Mouse (Mus musculus) embryonic facial prominence, embryonic 14.5 days (tissue): ENCODE data around the gene Pigg. TPM values are rescaled to one million over a fixed set of nuclear protein-coding genes. Genes with fewer than 3 reads are reported as not detected.
"Not testable (repeated sequence)": the region's sequence is repeated elsewhere in the genome, so short reads cannot be mapped to it uniquely, and the experiment has no call there.

Source experiments
- ATAC-seq: fragments of 200-750 bp; cut with Nextera tagmentation; 2 replicates; pipeline ENCODE4 v1.8.0; 2017; ENCODE audit warnings: low read depth, moderate number of reproducible peaks, moderate TSS enrichment
- DNase-seq: peaks from one replicate; pipeline ENCODE4 v3.0.0-alpha.2; 2015; ENCODE audit warnings: low spot score
- H3K27ac ChIP-seq: fragments of 300-500 bp; sonication (generic); replicated peaks from 2 replicates; pipeline ENCODE4 v1.5.1; 2014; ENCODE audit warnings: low read depth, mild to moderate bottlenecking, low read length, moderate library complexity
- H3K27me3 ChIP-seq: fragments of 300-500 bp; sonication (generic); replicated peaks from 2 replicates; pipeline ENCODE4 v1.6.1; 2014; ENCODE audit warnings: low read length; ENCODE audit not compliant: control insufficient read depth, insufficient read depth
- H3K36me3 ChIP-seq: fragments of 300-500 bp; sonication (generic); 2 replicates; pipeline ENCODE4 v1.6.1; 2014; ENCODE audit warnings: low read length, mixed read lengths; ENCODE audit not compliant: control insufficient read depth, insufficient read depth
- H3K4me1 ChIP-seq: fragments of 300-500 bp; sonication (generic); 2 replicates; pipeline ENCODE4 v1.6.1; 2014; ENCODE audit warnings: antibody characterized with exemption, low read length; ENCODE audit not compliant: control insufficient read depth, insufficient read depth
- H3K4me2 ChIP-seq: fragments of 300-500 bp; sonication (generic); 2 replicates; pipeline ENCODE4 v1.6.1; 2014; ENCODE audit warnings: low read depth, mild to moderate bottlenecking, low read length, moderate library complexity, mixed read lengths
- H3K4me3 ChIP-seq: fragments of 300-500 bp; sonication (generic); 2 replicates; pipeline ENCODE4 v1.5.1; 2014; ENCODE audit warnings: low read depth, mild to moderate bottlenecking, low read length
- H3K9ac ChIP-seq: fragments of 300-500 bp; sonication (generic); 2 replicates; pipeline ENCODE4 v1.6.1; 2014; ENCODE audit warnings: low read depth, mild to moderate bottlenecking, low read length, moderate library complexity, mixed read lengths
- H3K9me3 ChIP-seq: fragments of 300-500 bp; sonication (generic); 2 replicates; pipeline ENCODE4 v1.6.1; 2016; ENCODE audit warnings: low read length; ENCODE audit not compliant: control insufficient read depth
- WGBS: fragments of 180-500 bp; shearing (Covaris S2); extraction: QIAGEN DNeasy Blood & Tissue Kit; methylation state at CpG from one replicate; pipeline ENCODE4 v1.1.7; 2014; 5-methylcytosine and 5-hydroxymethylcytosine counted together
- polyA plus RNA-seq: library from polyadenylated mRNA; unstranded; fragments of >200 nt; fragmentation: Nextera tagmentation; extraction: Ambion mirVana; gene quantifications from 2 replicates; pipeline ENCODE4 v1.2.1, GENCODE M21; 2014

Gene Pigg
- polyA plus RNA-seq, 1 experiment from 2014 or later: 1.9 TPM

GRCm38 (mm10) chr5:108271345-108271744 is 41.1 kb upstream of the Pigg start:
- H3K9ac ChIP-seq, H3K9me3 ChIP-seq, H3K27ac ChIP-seq, H3K27me3 ChIP-seq, DNase-seq, H3K4me3 ChIP-seq, ATAC-seq, H3K4me1 ChIP-seq: not testable (repeated sequence)
- H3K4me2 ChIP-seq: peak overlapping the region; percentile 92
- 94% methylated on average over 6 of the region's 6 CpGs for WGBS
- peaks cover 13% of the 10 kb centered on the region for H3K36me3 ChIP-seq

GRCm38 (mm10) chr5:108286957-108287356 is 25.5 kb upstream of the Pigg start:
- DNase-seq (no peak), ATAC-seq (no peak)
- 71% methylated on average over 2 of the region's 2 CpGs for WGBS
- H3K27ac ChIP-seq: no peak overlapping the region
- no peak overlapping the region for H3K9ac ChIP-seq
- no peaks in the 10 kb centered on the region for H3K27me3 ChIP-seq
- H3K4me1 ChIP-seq: no peaks in the 10 kb centered on the region
- no peaks in the 10 kb centered on the region for H3K36me3 ChIP-seq
- no peak overlapping the region for H3K4me2 ChIP-seq
- no peak overlapping the region for H3K4me3 ChIP-seq
- peaks cover 9% of the 10 kb centered on the region; the same call in 1 of the 2 replicates for H3K9me3 ChIP-seq

GRCm38 (mm10) chr5:108301567-108301966 is 10.8 kb upstream of the Pigg start:
- no peak overlapping the region for H3K9ac ChIP-seq
- no peaks in the 10 kb centered on the region for H3K36me3 ChIP-seq
- WGBS: 57% methylated on average over 3 of the region's 3 CpGs
- no peak for DNase-seq
- H3K27me3 ChIP-seq: no peaks in the 10 kb centered on the region
- no peak overlapping the region for H3K4me3 ChIP-seq
- no peaks in the 10 kb centered on the region for H3K9me3 ChIP-seq
- no peak overlapping the region for H3K4me2 ChIP-seq
- no peak for ATAC-seq
- no peaks in the 10 kb centered on the region for H3K4me1 ChIP-seq
- no peak overlapping the region for H3K27ac ChIP-seq

DNA sequence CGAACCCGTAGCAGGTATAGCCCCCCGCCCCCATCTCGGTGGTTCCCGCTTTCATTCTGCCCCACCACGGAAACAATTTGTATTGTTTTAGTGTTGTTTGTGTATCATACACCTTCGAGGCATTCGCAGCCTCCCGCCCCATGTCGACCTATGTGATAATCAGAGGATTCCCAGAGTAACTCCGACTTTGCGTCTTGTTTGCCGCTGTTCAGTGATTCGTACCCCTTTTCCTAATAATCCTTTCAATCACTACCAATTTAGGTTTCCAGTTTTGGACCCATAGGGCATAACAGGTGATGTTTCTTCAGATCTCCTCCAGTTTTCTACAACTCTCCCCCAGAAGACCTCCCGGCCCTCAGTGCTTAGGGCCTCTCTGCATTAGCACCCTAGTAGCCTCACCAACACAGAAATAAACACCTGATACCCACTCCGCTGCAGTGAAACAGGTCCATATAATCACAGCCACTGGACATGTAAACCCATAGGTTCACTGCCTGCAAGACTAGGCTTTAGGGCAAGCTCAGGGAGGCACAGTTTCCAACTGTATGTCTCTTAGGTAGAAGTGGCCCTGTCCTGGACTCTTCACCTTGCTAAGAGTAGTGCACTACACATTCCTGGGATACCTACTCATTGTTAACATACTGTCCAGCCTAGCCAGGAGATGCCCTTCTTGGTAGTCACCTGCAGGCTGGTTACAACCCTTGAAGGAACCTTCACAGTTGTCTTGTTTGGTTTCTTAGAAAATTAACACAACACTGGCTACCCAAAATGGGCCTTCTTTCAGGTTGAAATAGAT is 854 bp downstream of the Pigg start:
- Histone ChIP-seq H3K4me3 (peak overlapping the region; percentile 76), H3K27ac (no peak overlapping the region), H3K4me1 (peaks cover 4% of the 10 kb centered on the region; the same call in 1 of the 2 replicates)

DNA sequence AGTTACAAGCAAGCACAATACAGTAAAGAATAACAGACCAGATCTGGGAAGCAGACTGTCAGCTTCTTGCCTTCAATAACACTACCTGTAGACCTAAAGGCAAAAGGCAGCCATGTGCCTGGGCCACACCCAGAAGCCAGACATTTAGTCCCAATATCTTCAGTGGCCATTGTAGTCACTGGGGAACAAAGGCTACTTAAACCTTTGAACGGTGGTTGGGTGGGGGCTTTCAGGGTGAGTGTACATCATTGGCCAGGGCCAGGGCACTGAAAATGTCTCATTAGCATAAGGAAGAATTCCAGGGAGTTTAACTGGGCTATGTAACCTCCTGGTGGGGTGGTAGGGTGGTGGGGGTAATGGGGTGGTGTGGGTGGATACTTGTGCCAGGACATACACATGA is 18.6 kb downstream of the Pigg start:
- ATAC-seq: no peak
- 88% methylated on average over 1 of the region's 1 CpGs for WGBS
- peaks cover 36% of the 10 kb centered on the region for H3K36me3 ChIP-seq

More for the DNA sequence above, 854 bp downstream of the Pigg start:
- DNase-seq (no peak), ATAC-seq (no peak)
- H3K27me3 ChIP-seq: no peaks in the 10 kb centered on the region
- 5% methylated on average over 16 of the region's 16 CpGs for WGBS
- H3K9me3 ChIP-seq: no peaks in the 10 kb centered on the region
- H3K4me2 ChIP-seq: peak overlapping the region; percentile 73
- H3K9ac ChIP-seq: peak overlapping the region; percentile 80
- H3K36me3 ChIP-seq: no peaks in the 10 kb centered on the region

DNA sequence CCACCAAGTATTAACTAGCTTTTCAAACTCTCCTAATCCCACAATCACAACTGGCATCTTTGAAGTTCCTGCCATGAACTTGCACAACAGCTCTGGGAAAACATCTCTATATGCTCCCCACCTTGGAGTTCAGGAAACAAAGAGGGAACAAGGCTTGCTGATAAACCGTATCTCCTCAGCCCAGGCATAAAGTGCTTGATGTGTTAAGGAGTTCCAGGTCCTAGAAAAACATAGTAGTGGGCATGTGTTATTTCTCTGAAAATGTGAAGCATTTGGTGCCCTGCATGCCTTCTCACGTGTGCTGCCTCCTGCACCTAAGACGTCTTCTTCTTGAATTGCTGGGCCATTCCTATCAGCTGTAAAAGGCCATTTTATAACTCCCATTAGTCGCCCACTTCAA is 25.0 kb downstream of the Pigg start:
- no peak for DNase-seq
- Histone ChIP-seq H3K4me1 (no peaks in the 10 kb centered on the region), H3K27ac (no peak overlapping the region), H3K4me2 (no peak overlapping the region), H3K4me3 (no peak overlapping the region), H3K9me3 (no peaks in the 10 kb centered on the region), H3K36me3 (peaks cover 51% of the 10 kb centered on the region), H3K9ac (no peak overlapping the region), H3K27me3 (no peaks in the 10 kb centered on the region)
- no peak for ATAC-seq
- WGBS: 85% methylated on average over 4 of the region's 4 CpGs

More for the DNA sequence above, 18.6 kb downstream of the Pigg start:
- H3K4me1 ChIP-seq: no peaks in the 10 kb centered on the region
- no peak overlapping the region for H3K9ac ChIP-seq
- no peak overlapping the region for H3K27ac ChIP-seq
- no peaks in the 10 kb centered on the region for H3K27me3 ChIP-seq
- no peak for DNase-seq
- no peak overlapping the region for H3K4me2 ChIP-seq
- H3K4me3 ChIP-seq: no peak overlapping the region
- no peaks in the 10 kb centered on the region for H3K9me3 ChIP-seq

GRCm38 (mm10) chr5:108338049-108338448 is 25.6 kb downstream of the Pigg start:
- Histone ChIP-seq H3K9me3 (no peaks in the 10 kb centered on the region), H3K27me3 (no peaks in the 10 kb centered on the region), H3K9ac (no peak overlapping the region), H3K4me1 (no peaks in the 10 kb centered on the region), H3K4me2 (no peak overlapping the region), H3K36me3 (peaks cover 48% of the 10 kb centered on the region), H3K4me3 (no peak overlapping the region), H3K27ac (no peak overlapping the region)
- WGBS: 82% methylated on average over 3 of the region's 3 CpGs
- ATAC-seq (no peak), DNase-seq (no peak)

- 91% methylated on average over 4 of the region's 4 CpGs for WGBS
- no peaks in the 10 kb centered on the region for H3K4me1 ChIP-seq
- H3K4me3 ChIP-seq: no peak overlapping the region
- H3K4me2 ChIP-seq: no peak overlapping the region
- H3K27me3 ChIP-seq: no peaks in the 10 kb centered on the region
- ATAC-seq (no peak), DNase-seq (no peak)
- no peak overlapping the region for H3K27ac ChIP-seq
- H3K9me3 ChIP-seq: no peaks in the 10 kb centered on the region
- H3K9ac ChIP-seq: no peak overlapping the region
- peaks cover 33% of the 10 kb centered on the region for H3K36me3 ChIP-seq
Observed at GRCm38 (mm10) chr5:108343680-108344170, 31.3 kb downstream of the Pigg start.
